13 mouse cellular contexts compared by ENCODE assay signal in the genomic region with DNA sequence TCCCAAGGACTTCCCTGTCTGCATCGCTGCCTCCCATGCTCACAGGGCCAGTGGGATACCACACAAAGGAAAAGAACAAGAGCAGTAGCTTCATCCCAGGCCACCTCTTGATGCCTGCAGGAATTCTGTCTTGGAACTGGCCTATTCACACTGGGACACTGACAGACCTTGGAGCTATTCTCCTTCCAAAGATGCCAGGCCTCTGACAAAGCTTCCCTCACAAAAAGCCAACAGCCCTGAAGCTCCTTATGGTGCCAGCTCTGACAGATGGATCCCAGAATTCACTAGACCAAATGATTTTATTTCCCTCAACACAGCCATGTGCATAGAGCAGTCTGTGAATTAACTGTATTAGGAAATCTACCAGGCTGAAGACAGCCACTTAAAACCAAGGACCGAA.
DNase-seq lines count a peak whose midpoint lies in the region; ATAC-seq lines count a peak whose summit lies in the region.
"Had no signal": no experiment of that assay in that cellular context is flagged by ENCODE, and none has a peak within 500 bp of the region (broad histone marks: within the 10 kb centered on the region; RNA-seq: fewer than 3 reads in every experiment).

No protein-coding gene starts in this region.

- intact Hi-C loops in left cerebral cortex, postnatal 4 days (cut with DNase I), result no loop called here

- H3K36me3 ChIP-seq in kidney, embryonic 14.5 days (ENCODE audit: control insufficient read depth, insufficient read depth, low read length), result no peaks in the 10 kb centered on the region
- H3K36me3 ChIP-seq: heart, embryonic 12.5 days; kidney, embryonic 15.5 days; liver, embryonic 13.5 days had no signal

- ATAC-seq in kidney, embryonic 14.5 days (ENCODE audit: low FRiP score, low TSS enrichment), result no peak

- no peaks in the 10 kb centered on the region for H3K4me1 ChIP-seq in kidney, embryonic 14.5 days (ENCODE audit: control insufficient read depth, insufficient read depth, low read length)
- H3K4me1 ChIP-seq: liver, embryonic 13.5 days had no signal

- no peak overlapping the region for H3K27ac ChIP-seq in kidney, embryonic 14.5 days (ENCODE audit: low read depth, low read length)
- H3K27ac ChIP-seq: kidney, embryonic 15.5 days; liver, embryonic 13.5 days; macrophage had no signal

- 93% methylated on average over 2 of the region's 2 CpGs for WGBS in kidney, embryonic 14.5 days

- H3K27me3 ChIP-seq in kidney, embryonic 14.5 days (ENCODE audit: control insufficient read depth, insufficient read depth, low read length), result no peaks in the 10 kb centered on the region
- H3K27me3 ChIP-seq: heart, embryonic 12.5 days; kidney, embryonic 15.5 days; liver, embryonic 13.5 days had no signal

- no peak overlapping the region for H3K9ac ChIP-seq in kidney, embryonic 14.5 days (ENCODE audit: low read depth, low read length)
- H3K9ac ChIP-seq: heart, embryonic 12.5 days; kidney, embryonic 15.5 days; liver, embryonic 13.5 days had no signal

- no peaks in the 10 kb centered on the region for H3K9me3 ChIP-seq in kidney, embryonic 14.5 days (ENCODE audit: control insufficient read depth, low read length)
- H3K9me3 ChIP-seq: heart, embryonic 12.5 days; kidney, embryonic 15.5 days; liver, embryonic 13.5 days had no signal

- no peak overlapping the region for H3K4me3 ChIP-seq in kidney, embryonic 14.5 days (ENCODE audit: low read length)
- H3K4me3 ChIP-seq: erythroblast, embryonic 14.5 days; heart, embryonic 12.5 days; kidney, embryonic 15.5 days; liver, embryonic 13.5 days had no signal

- peak; percentile 63 for DNase-seq in left cerebral cortex, postnatal 4 days
- DNase-seq in left cerebral cortex, adult 11 months (ENCODE audit: low spot score), result no peak
- peak; percentile 86 for DNase-seq in cerebellum, adult 11-12 months
- DNase-seq in cerebellum, postnatal 14 days, result peak; percentile 76 to 85
- DNase-seq in layer of hippocampus, postnatal 14 days (ENCODE audit: low spot score in 2 of 2), result peak; percentile 60 to 89
- no peak for DNase-seq in kidney, postnatal 4 days
- DNase-seq: gastrocnemius, postnatal 14 days; liver, embryonic 13.5 days had no signal

- H3K4me2 ChIP-seq in kidney, embryonic 14.5 days (replicated peaks; ENCODE audit: low read depth, low read length), result no peak overlapping the region
- H3K4me2 ChIP-seq: heart, embryonic 12.5 days; kidney, embryonic 15.5 days; liver, embryonic 13.5 days had no signal

Comparison
In these comparisons a context has a peak if more than half of its experiments do, and no peak if none do; other contexts are left out.
1. DNase-seq: peak in left cerebral cortex, postnatal 4 days (single experiment), cerebellum, adult 11-12 months (single experiment), cerebellum, postnatal 14 days (2 of 2) and layer of hippocampus, postnatal 14 days (2 of 2); none in left cerebral cortex, adult 11 months (single experiment) and kidney, postnatal 4 days (0 of 2).